Mouse (Mus musculus) G1E (cell line): Measurements from ENCODE around the gene Nebl. TPM values are rescaled to one million over a fixed set of nuclear protein-coding genes. Genes with fewer than 3 reads are reported as not detected.

Experiments
- ATAC-seq: 2 replicates; pipeline ENCODE4 v1.8.0; 2016; ENCODE audit warnings: mild to moderate bottlenecking; ENCODE audit not compliant: insufficient number of reproducible peaks, poor library complexity, low FRiP score, severe bottlenecking; ENCODE audit errors: extremely low read depth
- DNase-seq: peaks from one replicate; pipeline ENCODE4 v3.0.0; 2012; ENCODE audit warnings: low spot score
- H3K27me3 ChIP-seq: 2 replicates; pipeline ENCODE4 v1.6.1; 2012; ENCODE audit warnings: mild to moderate bottlenecking, low read length, inconsistent platforms; ENCODE audit not compliant: insufficient read depth
- H3K36me3 ChIP-seq: replicated peaks from 2 replicates; pipeline ENCODE3; 2012; ENCODE audit warnings: mild to moderate bottlenecking, inconsistent platforms
- H3K4me1 ChIP-seq: 2 replicates; pipeline ENCODE4 v1.6.1; 2012; ENCODE audit warnings: low read depth, low read length, inconsistent platforms, mixed read lengths; ENCODE audit not compliant: insufficient read depth
- H3K4me3 ChIP-seq: 2 replicates; pipeline ENCODE4 v1.5.1; 2012; ENCODE audit warnings: low read depth, mild to moderate bottlenecking, inconsistent platforms, low read length, moderate library complexity, mixed read lengths
- H3K9me3 ChIP-seq: replicated peaks from 2 replicates; pipeline ENCODE4 v1.6.1; 2012; ENCODE audit warnings: inconsistent platforms
- CTCF ChIP-seq: IDR thresholded peaks from 2 replicates; pipeline ENCODE4 v1.5.1; 2012; ENCODE audit warnings: low read depth, low read length, inconsistent platforms, mixed read lengths
- GATA1 ChIP-seq: IDR thresholded peaks from 2 replicates; pipeline ENCODE4 v1.6.1; 2012; ENCODE audit warnings: borderline replicate concordance, low read length, inconsistent platforms, mixed read lengths
- GATA2 ChIP-seq: IDR thresholded peaks from 2 replicates; pipeline ENCODE4 v1.6.1; 2012; ENCODE audit warnings: low read depth, low read length, inconsistent platforms, borderline replicate concordance
- POLR2AphosphoS5 ChIP-seq: IDR thresholded peaks from 2 replicates; pipeline ENCODE4 v1.6.1; 2012; ENCODE audit warnings: low read depth, low read length, inconsistent platforms; ENCODE audit not compliant: insufficient replicate concordance
- TAL1 ChIP-seq: conservative IDR thresholded peaks from 2 replicates; pipeline ENCODE4 v1.6.1; 2012; ENCODE audit warnings: low read depth, low read length, inconsistent platforms, mixed read lengths
- polyA plus RNA-seq: library from polyadenylated mRNA; stranded (reverse); fragments of >175 nt; gene quantifications from 2 replicates; pipeline ENCODE4 v1.2.3, GENCODE M21; 2012
- total RNA-seq, 2 experiments: library from RNA; stranded (forward) in 1 of 2; stranded (reverse) in 1 of 2; fragments of 200-1000 nt in 1 of 2; fragments of >200 nt in 1 of 2; fragmentation: Nextera tagmentation in 1 of 2; gene quantifications; 2 replicates each; pipeline ENCODE4 v1.2.3; 2014 to 2017

Gene Nebl
- total and polyA plus RNA-seq, 3 experiments: 0.79 to 21.8 (median 6.8) TPM

- Histone ChIP-seq H3K4me1 (no peaks in the 10 kb centered on the region), H3K36me3 (no peaks in the 10 kb centered on the region), H3K4me3 (no peak overlapping the region), H3K27me3 (no peaks in the 10 kb centered on the region; the same call in 1 of the 2 replicates), H3K9me3 (no peaks in the 10 kb centered on the region)
- TF ChIP-seq GATA2 (no peak), GATA1 (no peak), TAL1 (no peak), CTCF (no peak), POLR2AphosphoS5 (no peak)
- DNase-seq (no peak), ATAC-seq (no peak)
Measured at GRCm38 (mm10) chr2:17389886-17390285, 341.4 kb downstream of the Nebl start.

GRCm38 (mm10) chr2:17389379-17389778 is 341.9 kb downstream of the Nebl start:
- no peaks in the 10 kb centered on the region for H3K36me3 ChIP-seq
- no peak overlapping the region for H3K4me3 ChIP-seq
- no peak for DNase-seq
- TF ChIP-seq GATA1 (no peak), CTCF (no peak), POLR2AphosphoS5 (no peak), GATA2 (no peak), TAL1 (no peak)
- no peaks in the 10 kb centered on the region for H3K9me3 ChIP-seq
- H3K4me1 ChIP-seq: no peaks in the 10 kb centered on the region
- H3K27me3 ChIP-seq: no peaks in the 10 kb centered on the region
- ATAC-seq: no peak

- Histone ChIP-seq H3K36me3 (no peaks in the 10 kb centered on the region), H3K4me1 (no peaks in the 10 kb centered on the region), H3K4me3 (no peak overlapping the region), H3K27me3 (0 out of 2 replicates have a peak, but pooled peaks cover 2% of the 10 kb centered on the region), H3K9me3 (no peaks in the 10 kb centered on the region)
- no peak for DNase-seq
- no peak for ATAC-seq
- no peak for TF ChIP-seq TAL1
- TF ChIP-seq POLR2AphosphoS5: no peak
- TF ChIP-seq GATA1: no peak
- TF ChIP-seq CTCF: no peak
- no peak for TF ChIP-seq GATA2
Measured at GRCm38 (mm10) chr2:17382227-17382626, 349.0 kb downstream of the Nebl start.

GRCm38 (mm10) chr2:17375916-17376315 is 355.3 kb downstream of the Nebl start:
- peaks cover 7% of the 10 kb centered on the region; the same call in 1 of the 2 replicates for H3K4me1 ChIP-seq
- TF ChIP-seq TAL1 (no peak), CTCF (no peak), POLR2AphosphoS5 (no peak), GATA1 (no peak), GATA2 (no peak)
- H3K4me3 ChIP-seq: no peak overlapping the region
- ATAC-seq: no peak
- no peak for DNase-seq
- 0 out of 2 replicates have a peak, but pooled peaks cover 2% of the 10 kb centered on the region for H3K27me3 ChIP-seq
- H3K36me3 ChIP-seq: no peaks in the 10 kb centered on the region
- H3K9me3 ChIP-seq: no peaks in the 10 kb centered on the region

GRCm38 (mm10) chr2:17365671-17366070 is 365.6 kb downstream of the Nebl start:
- peaks cover 42% of the 10 kb centered on the region for H3K4me1 ChIP-seq
- no peaks in the 10 kb centered on the region for H3K36me3 ChIP-seq
- H3K27me3 ChIP-seq: no peaks in the 10 kb centered on the region
- no peak overlapping the region; the same call in 1 of the 2 replicates for H3K4me3 ChIP-seq
- H3K9me3 ChIP-seq: no peaks in the 10 kb centered on the region
- DNase-seq (no peak), ATAC-seq (peak; percentile 86)
- TF ChIP-seq POLR2AphosphoS5 (no peak), TAL1 (0 out of 2 replicates have a peak, but pooled peaks have one; percentile 26)

GRCm38 (mm10) chr2:17364971-17365548 is 366.2 kb downstream of the Nebl start:
- ATAC-seq: no peak
- H3K4me3 ChIP-seq: peak overlapping the region; percentile 35; the same call in 1 of the 2 replicates
- H3K36me3 ChIP-seq: no peaks in the 10 kb centered on the region
- H3K4me1 ChIP-seq: peaks cover 42% of the 10 kb centered on the region
- H3K9me3 ChIP-seq: no peaks in the 10 kb centered on the region
- no peaks in the 10 kb centered on the region for H3K27me3 ChIP-seq
- TF ChIP-seq POLR2AphosphoS5 (no peak), GATA1 (no peak), CTCF (no peak), TAL1 (no peak), GATA2 (no peak)
- DNase-seq: no peak
